Mouse (Mus musculus): Measurements from ENCODE around the gene Git1. TPM values are rescaled to one million over a fixed set of nuclear protein-coding genes. Genes with fewer than 3 reads are reported as not detected.
A peak's percentile ranks its signal among the peaks of the same experiment; 100 is the strongest.

The Git1 gene
- polyA plus RNA-seq, 1 experiment: 56.7 TPM

- Histone ChIP-seq H3ac (ENCODE audit: control insufficient read depth, insufficient read length, low read depth) (no peak overlapping the region), H3K36me3 (ENCODE audit: control insufficient read depth, insufficient read depth) (no peaks in the 10 kb centered on the region), H3K4me3 (ENCODE audit: insufficient read depth, poor library complexity, severe bottlenecking) (no peak overlapping the region), H3K27me3 (ENCODE audit: control insufficient read depth, insufficient read depth, insufficient read length) (no peaks in the 10 kb centered on the region), H3K79me2 (ENCODE audit: control insufficient read depth, insufficient read depth) (peaks cover 98% of the 10 kb centered on the region), H3K79me3 (ENCODE audit: low read depth) (peaks cover 82% of the 10 kb centered on the region)
- TF ChIP-seq MAX (IDR thresholded peaks at IDR 0.05): peak; percentile 82
- TF ChIP-seq USF1 (IDR thresholded peaks at IDR 0.05; ENCODE audit: low read depth): no peak
Observed at GRCm38 (mm10) chr11:77483510-77484255, 9.7 kb upstream of the Git1 start.

- H3K79me2 ChIP-seq (ENCODE audit: control insufficient read depth, insufficient read depth): peaks cover 96% of the 10 kb centered on the region
- TF ChIP-seq FOSL1 (IDR thresholded peaks at IDR 0.05; ENCODE audit: insufficient read depth, low read length, poor library complexity, severe bottlenecking): no peak
- no peak for TF ChIP-seq MYOD1 (IDR thresholded peaks at IDR 0.05; ENCODE audit: control insufficient read depth, insufficient read length, low read depth)
- TF ChIP-seq CTCF (IDR thresholded peaks at IDR 0.05; ENCODE audit: control insufficient read depth, insufficient read depth, insufficient read length): no peak
- TF ChIP-seq USF1 (IDR thresholded peaks at IDR 0.05; ENCODE audit: low read depth): no peak
- no peak for TF ChIP-seq MAX (IDR thresholded peaks at IDR 0.05)
- TF ChIP-seq MYOG (IDR thresholded peaks at IDR 0.05; ENCODE audit: control insufficient read depth, extremely low read depth, insufficient read length): no peak
- no peak for TF ChIP-seq CEBPB (IDR thresholded peaks at IDR 0.05; ENCODE audit: low read depth)
- no peak overlapping the region for H3K4me3 ChIP-seq (ENCODE audit: insufficient read depth, poor library complexity, severe bottlenecking)
- H3K36me3 ChIP-seq (ENCODE audit: control insufficient read depth, insufficient read depth): no peaks in the 10 kb centered on the region
- no peak overlapping the region for H3ac ChIP-seq (ENCODE audit: control insufficient read depth, insufficient read length, low read depth)
- peaks cover 76% of the 10 kb centered on the region for H3K79me3 ChIP-seq (ENCODE audit: low read depth)
- H3K27me3 ChIP-seq (ENCODE audit: control insufficient read depth, insufficient read depth, insufficient read length): no peaks in the 10 kb centered on the region
Observed at GRCm38 (mm10) chr11:77485229-77485628, 8.1 kb upstream of the Git1 start.

- H3K79me2 ChIP-seq (ENCODE audit: control insufficient read depth, insufficient read depth): peaks cover 84% of the 10 kb centered on the region
- H3ac ChIP-seq (ENCODE audit: control insufficient read depth, insufficient read length, low read depth): no peak overlapping the region
- no peak overlapping the region for H3K4me3 ChIP-seq (ENCODE audit: insufficient read depth, poor library complexity, severe bottlenecking)
- TF ChIP-seq MAX (IDR thresholded peaks at IDR 0.05) (no peak), MYOG (IDR thresholded peaks at IDR 0.05; ENCODE audit: control insufficient read depth, extremely low read depth, insufficient read length) (no peak), FOSL1 (IDR thresholded peaks at IDR 0.05; ENCODE audit: insufficient read depth, low read length, poor library complexity, severe bottlenecking) (no peak), CTCF (IDR thresholded peaks at IDR 0.05; ENCODE audit: control insufficient read depth, insufficient read depth, insufficient read length) (no peak), CEBPB (IDR thresholded peaks at IDR 0.05; ENCODE audit: low read depth) (no peak)
- peaks cover 61% of the 10 kb centered on the region for H3K79me3 ChIP-seq (ENCODE audit: low read depth)
- H3K27me3 ChIP-seq (ENCODE audit: control insufficient read depth, insufficient read depth, insufficient read length): no peaks in the 10 kb centered on the region
- no peaks in the 10 kb centered on the region for H3K36me3 ChIP-seq (ENCODE audit: control insufficient read depth, insufficient read depth)
Observed at GRCm38 (mm10) chr11:77486798-77487197, 6.6 kb upstream of the Git1 start.

- H3K36me3 ChIP-seq (ENCODE audit: control insufficient read depth, insufficient read depth): no peaks in the 10 kb centered on the region
- H3K79me2 ChIP-seq (ENCODE audit: control insufficient read depth, insufficient read depth): peaks cover 71% of the 10 kb centered on the region
- H3K4me3 ChIP-seq (ENCODE audit: insufficient read depth, poor library complexity, severe bottlenecking): peak overlapping the region; percentile 83
- TF ChIP-seq USF1 (IDR thresholded peaks at IDR 0.05; ENCODE audit: low read depth): no peak
- TF ChIP-seq MAX (IDR thresholded peaks at IDR 0.05): no peak
- TF ChIP-seq FOSL1 (IDR thresholded peaks at IDR 0.05; ENCODE audit: insufficient read depth, low read length, poor library complexity, severe bottlenecking): no peak
- TF ChIP-seq CTCF (IDR thresholded peaks at IDR 0.05; ENCODE audit: control insufficient read depth, insufficient read depth, insufficient read length): no peak
- no peak for TF ChIP-seq MYOG (IDR thresholded peaks at IDR 0.05; ENCODE audit: control insufficient read depth, extremely low read depth, insufficient read length)
- TF ChIP-seq MYOD1 (IDR thresholded peaks at IDR 0.05; ENCODE audit: control insufficient read depth, insufficient read length, low read depth): no peak
- peaks cover 55% of the 10 kb centered on the region for H3K79me3 ChIP-seq (ENCODE audit: low read depth)
- no peaks in the 10 kb centered on the region for H3K27me3 ChIP-seq (ENCODE audit: control insufficient read depth, insufficient read depth, insufficient read length)
- peak overlapping the region; percentile 84 for H3ac ChIP-seq (ENCODE audit: control insufficient read depth, insufficient read length, low read depth)
Observed at GRCm38 (mm10) chr11:77488771-77489581, 4.4 kb upstream of the Git1 start.

GRCm38 (mm10) chr11:77489591-77490235, 3.6 kb upstream of the Git1 start, which contains the start of gene Ankrd13b:
TSS of gene Ankrd13b (minus strand) at chr11:77489678.
- TF ChIP-seq FOSL1 (IDR thresholded peaks at IDR 0.05; ENCODE audit: insufficient read depth, low read length, poor library complexity, severe bottlenecking): no peak
- no peak for TF ChIP-seq MYOG (IDR thresholded peaks at IDR 0.05; ENCODE audit: control insufficient read depth, extremely low read depth, insufficient read length)
- TF ChIP-seq USF1 (IDR thresholded peaks at IDR 0.05; ENCODE audit: low read depth): no peak
- TF ChIP-seq CEBPB (IDR thresholded peaks at IDR 0.05; ENCODE audit: low read depth): no peak
- TF ChIP-seq CTCF (IDR thresholded peaks at IDR 0.05; ENCODE audit: control insufficient read depth, insufficient read depth, insufficient read length): no peak
- no peak for TF ChIP-seq MAX (IDR thresholded peaks at IDR 0.05)
- TF ChIP-seq MYOD1 (IDR thresholded peaks at IDR 0.05; ENCODE audit: control insufficient read depth, insufficient read length, low read depth): no peak
- Histone ChIP-seq H3K79me3 (ENCODE audit: low read depth) (peaks cover 58% of the 10 kb centered on the region), H3K4me3 (ENCODE audit: insufficient read depth, poor library complexity, severe bottlenecking) (peak within 1 kb of the TSS; percentile 83), H3ac (ENCODE audit: control insufficient read depth, insufficient read length, low read depth) (peak within 1 kb of the TSS; percentile 84), H3K36me3 (ENCODE audit: control insufficient read depth, insufficient read depth) (no peaks in the 10 kb centered on the region), H3K27me3 (ENCODE audit: control insufficient read depth, insufficient read depth, insufficient read length) (no peaks in the 10 kb centered on the region), H3K79me2 (ENCODE audit: control insufficient read depth, insufficient read depth) (peaks cover 71% of the 10 kb centered on the region)
